Mouse (Mus musculus) thymus, adult 2 months (tissue): ENCODE data around the gene Dysf. TPM values are rescaled to one million over a fixed set of nuclear protein-coding genes. Genes with fewer than 3 reads are reported as not detected.
"Not testable (repeated sequence)": the region's sequence is repeated elsewhere in the genome, so short reads cannot be mapped to it uniquely, and the experiment has no call there.

ENCODE experiments used
- DNase-seq: peaks from one replicate; pipeline ENCODE4 v3.0.0; 2021
- H3K27ac ChIP-seq: fragments of 200-500 bp; 2 replicates; pipeline ENCODE4 v1.5.1; 2012; ENCODE audit warnings: low read length, control low read depth; ENCODE audit not compliant: control insufficient read depth, insufficient read depth
- H3K27me3 ChIP-seq: fragments of 200-500 bp; 2 replicates; pipeline ENCODE4 v1.6.1; 2012; ENCODE audit warnings: mild to moderate bottlenecking, low read length, moderate library complexity, mixed read lengths; ENCODE audit not compliant: control insufficient read depth, insufficient read depth
- H3K36me3 ChIP-seq: fragments of 200-500 bp; 2 replicates; pipeline ENCODE4 v1.6.1; 2012; ENCODE audit warnings: mild to moderate bottlenecking, low read length, moderate library complexity; ENCODE audit not compliant: control insufficient read depth, insufficient read depth
- H3K4me1 ChIP-seq: fragments of 200-500 bp; replicated peaks from 2 replicates; pipeline ENCODE4 v1.6.1; 2012; ENCODE audit warnings: low read length; ENCODE audit not compliant: control insufficient read depth, insufficient read depth
- H3K4me3 ChIP-seq: fragments of 200-500 bp; 2 replicates; pipeline ENCODE4 v1.5.1; 2012; ENCODE audit warnings: mild to moderate bottlenecking, low read length, control low read depth, moderate library complexity; ENCODE audit not compliant: control insufficient read depth, insufficient read depth
- CTCF ChIP-seq: fragments of 200-500 bp; IDR thresholded peaks from 2 replicates; pipeline ENCODE4 v1.5.1; 2012; ENCODE audit warnings: mild to moderate bottlenecking, control low read depth, low read length, moderate library complexity, borderline replicate concordance; ENCODE audit not compliant: control insufficient read depth, poor library complexity, insufficient read depth; ENCODE audit errors: extremely low read depth
- POLR2A ChIP-seq: fragments of 200-500 bp; IDR thresholded peaks from 2 replicates; pipeline ENCODE4 v1.6.1; 2012; ENCODE audit warnings: mild to moderate bottlenecking, low read length, control low read depth, moderate library complexity; ENCODE audit not compliant: control insufficient read depth, poor library complexity, insufficient read depth; ENCODE audit errors: extremely low read depth
- WGBS: fragments of 180-500 bp; shearing (Covaris S2); methylation state at CpG from one replicate; pipeline ENCODE4 v1.1.7; 2018; 5-methylcytosine and 5-hydroxymethylcytosine counted together
- polyA plus RNA-seq: library from polyadenylated mRNA; depleted of rRNA; stranded (reverse); fragments of >200 nt; gene quantifications from 2 replicates; pipeline ENCODE4 v1.2.3, GENCODE M21; 2012

The Dysf gene
- polyA plus RNA-seq, 1 experiment, result 6.2 TPM

DNA sequence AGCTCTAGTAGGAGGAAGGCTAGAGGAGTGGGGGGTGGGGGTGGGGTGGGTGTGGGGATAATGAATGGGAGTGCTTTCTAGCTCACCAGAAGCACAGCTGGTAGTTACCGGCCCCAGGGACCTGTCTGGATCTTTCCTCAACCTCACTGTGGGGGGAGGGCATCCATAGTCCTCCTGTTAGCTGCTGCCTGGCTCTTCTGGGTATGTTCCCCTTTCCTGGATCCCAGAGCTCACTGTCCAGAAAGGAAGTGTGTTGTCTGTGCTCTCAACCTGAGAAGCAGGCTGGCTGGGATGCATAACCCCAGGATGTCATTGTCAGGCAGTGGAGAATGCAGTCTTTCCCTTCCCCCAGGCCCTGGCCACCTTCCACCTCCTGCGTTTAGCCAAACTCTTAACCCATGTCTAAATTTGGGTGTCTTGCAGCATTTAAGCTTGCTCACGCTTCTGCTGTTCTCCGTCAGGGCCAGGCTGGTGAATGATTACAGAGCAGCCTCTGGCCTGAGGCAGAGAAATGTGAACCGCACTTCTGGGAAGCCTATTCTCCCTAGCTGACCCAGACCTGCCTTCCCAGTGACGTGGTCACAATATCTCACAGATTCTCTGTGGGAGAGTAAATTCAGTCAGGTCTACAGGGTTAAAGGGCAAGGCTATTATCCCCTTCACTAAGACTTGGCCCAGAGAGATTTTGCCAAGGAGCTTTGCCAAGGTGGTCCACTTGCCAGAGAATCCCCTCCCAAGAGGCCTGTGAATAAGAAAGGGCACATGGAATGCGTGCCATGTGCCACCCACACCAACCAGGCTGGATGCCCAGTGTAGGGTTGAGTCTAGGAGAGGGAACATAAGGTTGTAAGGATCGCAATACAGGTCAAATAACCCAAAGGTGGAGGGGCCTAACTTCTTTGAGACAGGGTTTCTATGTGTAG lies 2.2 kb downstream of the Dysf start:
- 79% methylated on average over 8 of the region's 8 CpGs for WGBS
- Histone ChIP-seq H3K4me1 (no peaks in the 10 kb centered on the region), H3K27me3 (peaks cover 10% of the 10 kb centered on the region), H3K4me3 (no peak overlapping the region), H3K36me3 (no peaks in the 10 kb centered on the region), H3K27ac (no peak overlapping the region)
- no peak for DNase-seq
- TF ChIP-seq CTCF, result no peak
- TF ChIP-seq POLR2A, result no peak

DNA sequence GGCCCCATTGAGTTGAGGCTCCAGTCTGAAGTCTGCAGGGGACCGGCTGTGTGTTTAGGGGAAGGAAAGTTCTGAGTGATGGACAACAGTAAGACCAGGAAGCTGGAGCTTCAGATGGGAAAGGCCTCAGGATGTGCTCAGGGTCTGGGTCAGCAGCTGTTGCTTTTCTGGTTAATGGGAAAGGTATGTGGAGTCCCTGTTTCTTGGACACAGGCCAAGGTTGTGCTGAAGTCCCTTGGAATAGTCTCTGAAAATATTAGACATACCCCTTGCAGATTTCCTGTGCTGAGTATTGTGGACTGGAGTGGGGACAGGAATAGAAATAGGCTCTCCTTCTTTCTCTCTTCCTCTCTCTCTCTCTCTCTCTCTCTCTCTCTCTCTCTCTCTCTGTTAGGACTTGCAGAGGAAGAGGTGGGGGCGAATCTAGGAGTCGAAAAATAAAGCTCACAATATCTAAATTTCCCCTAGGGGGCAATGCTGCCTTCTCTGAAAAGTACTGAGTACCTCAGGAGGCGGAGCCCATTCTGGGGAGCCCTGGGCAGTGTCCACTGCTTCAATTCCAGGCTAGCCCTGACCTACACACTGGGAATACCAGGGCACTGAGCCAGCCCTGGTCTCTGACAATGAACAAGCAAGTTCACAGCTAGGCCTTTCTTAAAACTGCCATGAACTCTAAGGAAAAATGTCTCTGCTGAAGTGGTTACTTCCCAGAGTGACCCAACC lies 6.7 kb downstream of the Dysf start:
- not testable (repeated sequence) for H3K27ac ChIP-seq, H3K36me3 ChIP-seq, H3K4me1 ChIP-seq, H3K27me3 ChIP-seq, DNase-seq, H3K4me3 ChIP-seq
- 40% methylated on average over 4 of the region's 4 CpGs for WGBS

DNA sequence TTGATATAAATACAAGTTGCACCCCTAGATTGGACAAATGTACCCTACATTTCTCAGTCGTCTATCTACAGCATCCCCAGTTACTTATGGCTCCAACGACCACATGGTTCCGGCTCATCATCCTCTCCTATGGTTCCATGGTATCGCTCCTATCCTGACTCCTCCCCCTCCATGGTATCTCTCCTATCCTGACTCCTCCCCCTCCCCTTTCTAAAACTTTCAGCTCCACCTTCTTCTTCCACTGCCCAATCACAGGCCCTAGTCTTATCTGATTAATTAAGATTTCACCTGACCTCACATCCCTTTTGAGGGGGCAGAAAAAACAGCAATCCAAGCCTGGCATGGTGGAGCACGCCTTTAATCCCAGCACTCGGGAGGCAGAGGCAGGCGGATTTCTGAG lies 8.5 kb downstream of the Dysf start:
- no peaks in the 10 kb centered on the region for H3K4me1 ChIP-seq
- DNase-seq, result no peak
- 97% methylated on average over 7 of the region's 7 CpGs for WGBS
- H3K27ac ChIP-seq, result no peak overlapping the region
- no peaks in the 10 kb centered on the region for H3K36me3 ChIP-seq
- TF ChIP-seq CTCF (no peak), POLR2A (no peak)
- peaks cover 7% of the 10 kb centered on the region; the same call in 1 of the 2 replicates for H3K27me3 ChIP-seq
- H3K4me3 ChIP-seq, result no peak overlapping the region

DNA sequence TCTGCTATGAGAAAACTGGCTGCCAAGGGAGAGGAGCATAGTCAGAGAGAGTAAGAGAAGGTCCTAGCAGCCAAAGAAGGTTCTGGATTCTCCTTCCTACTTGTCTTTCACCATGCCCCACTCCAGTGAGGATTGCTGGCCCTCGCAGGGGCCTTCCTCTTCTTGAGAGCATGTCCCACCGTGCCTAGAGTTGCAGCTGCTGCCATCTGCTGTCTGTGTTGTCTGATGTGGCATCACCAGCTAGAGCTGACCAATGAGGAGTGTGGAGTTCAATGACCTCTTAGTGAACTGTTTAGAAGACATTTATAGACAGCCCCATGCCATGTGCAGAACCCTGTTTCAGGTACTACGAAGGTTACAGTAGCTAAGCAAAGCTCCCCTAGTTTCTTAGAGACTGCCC lies 9.0 kb downstream of the Dysf start:
- peaks cover 7% of the 10 kb centered on the region; the same call in 1 of the 2 replicates for H3K27me3 ChIP-seq

DNA sequence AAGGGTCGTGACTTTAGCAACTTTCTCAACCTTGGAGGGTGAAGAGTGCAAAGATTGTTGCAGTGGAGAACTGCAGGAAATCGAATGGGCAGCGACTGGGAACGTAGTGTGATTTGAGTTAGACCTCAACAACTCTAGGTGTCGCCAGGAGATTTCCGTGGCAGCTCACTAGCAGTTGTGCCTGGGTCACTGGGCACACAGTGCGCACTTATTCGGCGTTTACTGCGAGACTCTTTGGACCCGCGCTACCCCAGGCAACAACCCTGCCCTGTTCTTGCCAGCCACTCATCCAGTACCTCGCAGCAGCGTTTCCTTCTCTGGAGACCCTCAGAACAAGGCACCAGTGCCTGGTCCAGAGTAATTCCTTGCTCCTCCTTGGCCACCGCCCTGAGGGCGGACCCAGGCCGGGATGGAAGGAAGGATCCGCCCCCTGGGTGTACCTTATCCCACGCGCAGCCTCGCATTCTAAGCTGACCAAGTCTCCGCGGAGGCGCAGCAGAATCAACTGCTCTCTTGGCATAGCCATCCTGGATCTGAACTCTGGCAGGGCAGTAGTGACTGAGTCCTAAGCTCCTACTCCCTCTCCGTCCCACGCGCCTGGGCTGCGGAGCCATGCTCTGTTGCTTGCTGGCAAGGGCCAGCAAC lies 10.6 kb downstream of the Dysf start:
- Histone ChIP-seq H3K27me3 (peaks cover 7% of the 10 kb centered on the region; the same call in 1 of the 2 replicates), H3K4me3 (0 out of 2 replicates have a peak overlapping the region, but pooled peaks have one; percentile 5), H3K36me3 (no peaks in the 10 kb centered on the region), H3K4me1 (no peaks in the 10 kb centered on the region), H3K27ac (no peak overlapping the region)
- WGBS, result 10% methylated on average over 28 of the region's 28 CpGs
- TF ChIP-seq POLR2A (no peak), CTCF (no peak)
- no peak for DNase-seq

More for the DNA sequence above, 9.0 kb downstream of the Dysf start:
- no peak for DNase-seq
- Histone ChIP-seq H3K36me3 (no peaks in the 10 kb centered on the region), H3K4me1 (no peaks in the 10 kb centered on the region), H3K27ac (no peak overlapping the region), H3K4me3 (no peak overlapping the region)
- TF ChIP-seq CTCF, result no peak
- 31% methylated on average over 3 of the region's 3 CpGs for WGBS

DNA sequence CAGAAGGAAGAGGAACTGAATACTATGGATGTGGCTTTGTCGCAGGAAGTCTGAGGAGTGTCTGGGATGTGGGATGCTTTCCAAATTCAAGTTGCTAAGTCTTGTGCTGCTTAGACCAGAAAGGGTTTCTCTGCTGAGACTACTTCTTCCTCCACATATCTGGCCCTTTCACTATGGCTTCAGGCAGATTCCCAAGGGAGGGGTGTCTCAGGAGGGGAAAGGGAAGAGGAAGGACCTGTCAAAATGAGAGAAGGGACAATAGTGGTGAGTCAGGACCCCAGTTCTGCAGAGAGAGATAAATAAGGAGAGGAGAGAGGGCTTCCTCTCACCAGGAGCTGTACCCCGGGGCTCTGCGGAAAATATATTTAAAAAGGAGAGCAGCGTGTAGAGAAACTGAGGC lies 11.6 kb downstream of the Dysf start:
- no peak overlapping the region for H3K27ac ChIP-seq
- H3K36me3 ChIP-seq, result no peaks in the 10 kb centered on the region
- TF ChIP-seq POLR2A (no peak), CTCF (no peak)
- no peak overlapping the region for H3K4me3 ChIP-seq
- WGBS, result 11% methylated on average over 4 of the region's 4 CpGs
- DNase-seq, result no peak
- H3K27me3 ChIP-seq, result peaks cover 7% of the 10 kb centered on the region; the same call in 1 of the 2 replicates
- no peaks in the 10 kb centered on the region for H3K4me1 ChIP-seq
